Mouse (Mus musculus) limb, embryonic 14.5 days (tissue): ENCODE data around the gene Mfsd5. TPM values are rescaled to one million over a fixed set of nuclear protein-coding genes. Genes with fewer than 3 reads are reported as not detected.

Experiments used
- ATAC-seq: fragments of 200-750 bp; cut with Nextera tagmentation; 2 replicates; pipeline ENCODE4 v1.8.0; 2017; ENCODE audit warnings: low read depth, moderate number of reproducible peaks, moderate TSS enrichment; ENCODE audit not compliant: low FRiP score
- DNase-seq: peaks from one replicate; pipeline ENCODE4 v3.0.0-alpha.2; 2015; ENCODE audit warnings: low spot score
- H3K27ac ChIP-seq: fragments of 300-500 bp; sonication (generic); replicated peaks from 2 replicates; pipeline ENCODE4 v1.5.1; 2014; ENCODE audit warnings: low read depth, mild to moderate bottlenecking, low read length, moderate library complexity, mixed read lengths
- H3K27me3 ChIP-seq: fragments of 300-500 bp; sonication (generic); 2 replicates; pipeline ENCODE4 v1.6.1; 2014; ENCODE audit warnings: low read length, mixed read lengths; ENCODE audit not compliant: control insufficient read depth, insufficient read depth
- H3K36me3 ChIP-seq: fragments of 300-500 bp; sonication (generic); 2 replicates; pipeline ENCODE4 v1.6.1; 2014; ENCODE audit warnings: mild to moderate bottlenecking, low read length, moderate library complexity, mixed read lengths; ENCODE audit not compliant: control insufficient read depth, insufficient read depth
- H3K4me1 ChIP-seq: fragments of 300-500 bp; sonication (generic); 2 replicates; pipeline ENCODE4 v1.6.1; 2014; ENCODE audit warnings: antibody characterized with exemption, low read length, mixed read lengths; ENCODE audit not compliant: control insufficient read depth, insufficient read depth
- H3K4me2 ChIP-seq: fragments of 300-500 bp; sonication (generic); replicated peaks from 2 replicates; pipeline ENCODE4 v1.6.1; 2014; ENCODE audit warnings: low read depth, mild to moderate bottlenecking, low read length, moderate library complexity; ENCODE audit not compliant: severe bottlenecking
- H3K4me3 ChIP-seq: fragments of 300-500 bp; sonication (generic); replicated peaks from 2 replicates; pipeline ENCODE4 v1.5.1; 2014; ENCODE audit warnings: low read length
- H3K9ac ChIP-seq: fragments of 300-500 bp; sonication (generic); 2 replicates; pipeline ENCODE4 v1.6.1; 2014; ENCODE audit warnings: mild to moderate bottlenecking, low read depth, low read length, moderate library complexity; ENCODE audit not compliant: severe bottlenecking
- H3K9me3 ChIP-seq: fragments of 300-500 bp; sonication (generic); 2 replicates; pipeline ENCODE4 v1.6.1; 2016; ENCODE audit warnings: low read length; ENCODE audit not compliant: control insufficient read depth
- POLR2A ChIP-seq: fragments of 200-500 bp; IDR thresholded peaks from 2 replicates; pipeline ENCODE4 v1.8.0; 2012; ENCODE audit warnings: inconsistent platforms, mild to moderate bottlenecking, moderate library complexity, borderline replicate concordance; ENCODE audit not compliant: insufficient read depth, insufficient read length; ENCODE audit errors: extremely low read depth
- whole genome bisulfite sequencing: fragments of 180-500 bp; shearing (Covaris S2); extraction: QIAGEN DNeasy Blood & Tissue Kit; methylation state at CpG from one replicate; pipeline ENCODE4 v1.1.7; 2014; 5-methylcytosine and 5-hydroxymethylcytosine counted together
- polyA plus RNA-seq, 2 experiments: library from polyadenylated mRNA; depleted of rRNA in 1 of 2; stranded (reverse) in 1 of 2; unstranded in 1 of 2; fragments of >200 nt; fragmentation: Nextera tagmentation in 1 of 2; extraction: Ambion mirVana in 1 of 2; gene quantifications; 2 replicates each; pipeline versions ENCODE4 v1.2.1 to v1.2.3; 2012 to 2014

Gene Mfsd5
- polyA plus RNA-seq, 2 experiments, result 55.6 to 82.1 TPM

GRCm38 (mm10) chr15:102245891-102246741 lies 33.1 kb upstream of the Mfsd5 start:
- peak overlapping the region; percentile 94 for H3K4me2 ChIP-seq
- peak overlapping the region; percentile 95 for H3K27ac ChIP-seq
- peaks cover 35% of the 10 kb centered on the region for H3K36me3 ChIP-seq
- H3K4me1 ChIP-seq, result peaks cover 64% of the 10 kb centered on the region
- 3% methylated on average over 42 of the region's 44 CpGs for WGBS
- TF ChIP-seq POLR2A, result peak; percentile 34; the same call in 1 of the 2 replicates
- DNase-seq, result peak; percentile 87
- no peaks in the 10 kb centered on the region for H3K27me3 ChIP-seq
- ATAC-seq, result peak; percentile 54
- peak overlapping the region; percentile 60 for H3K4me3 ChIP-seq
- peak overlapping the region; percentile 75 for H3K9ac ChIP-seq
- no peaks in the 10 kb centered on the region for H3K9me3 ChIP-seq

- Histone ChIP-seq H3K36me3 (peaks cover 35% of the 10 kb centered on the region), H3K4me2 (peak overlapping the region; percentile 94), H3K9me3 (no peaks in the 10 kb centered on the region), H3K4me1 (peaks cover 72% of the 10 kb centered on the region), H3K27me3 (no peaks in the 10 kb centered on the region), H3K9ac (peak overlapping the region; percentile 75), H3K4me3 (peak overlapping the region; percentile 60), H3K27ac (peak overlapping the region; percentile 95)
- under 1% methylated on average over 31 of the region's 35 CpGs for WGBS
- no peak for TF ChIP-seq POLR2A
- peak; percentile 76 for ATAC-seq
- DNase-seq, result peak; percentile 97
Observed at GRCm38 (mm10) chr15:102246866-102247251, 32.4 kb upstream of the Mfsd5 start.

GRCm38 (mm10) chr15:102247252-102248130 lies 31.8 kb upstream of the Mfsd5 start:
- peak overlapping the region; percentile 75 for H3K9ac ChIP-seq
- no peaks in the 10 kb centered on the region for H3K9me3 ChIP-seq
- H3K4me1 ChIP-seq, result peaks cover 73% of the 10 kb centered on the region
- WGBS, result 2% methylated on average over 42 of the region's 65 CpGs
- DNase-seq, result peak; percentile 76
- H3K27ac ChIP-seq, result peak overlapping the region; percentile 95
- peaks cover 35% of the 10 kb centered on the region for H3K36me3 ChIP-seq
- no peak for TF ChIP-seq POLR2A
- no peaks in the 10 kb centered on the region for H3K27me3 ChIP-seq
- H3K4me3 ChIP-seq, result peak overlapping the region; percentile 60
- ATAC-seq, result peak; percentile 56
- peak overlapping the region; percentile 94 for H3K4me2 ChIP-seq

- H3K27ac ChIP-seq, result peak overlapping the region; percentile 95
- H3K36me3 ChIP-seq, result peaks cover 35% of the 10 kb centered on the region
- H3K4me1 ChIP-seq, result peaks cover 70% of the 10 kb centered on the region
- peak overlapping the region; percentile 94 for H3K4me2 ChIP-seq
- no peaks in the 10 kb centered on the region for H3K27me3 ChIP-seq
- peak overlapping the region; percentile 75 for H3K9ac ChIP-seq
- peak overlapping the region; percentile 60 for H3K4me3 ChIP-seq
- TF ChIP-seq POLR2A, result no peak
- H3K9me3 ChIP-seq, result no peaks in the 10 kb centered on the region
- DNase-seq, result peak; percentile 61
- 2% methylated on average over 8 of the region's 8 CpGs for WGBS
- ATAC-seq, result no peak
Observed at GRCm38 (mm10) chr15:102248131-102248811, 31.0 kb upstream of the Mfsd5 start.

- 0 out of 2 replicates have a peak, but pooled peaks have one; percentile 0 for ATAC-seq
- no peak for TF ChIP-seq POLR2A
- WGBS, result 0% methylated on average over 1 of the region's 3 CpGs
Observed at GRCm38 (mm10) chr15:102248812-102249191, 30.5 kb upstream of the Mfsd5 start.

More at GRCm38 (mm10) chr15:102248812-102249191, 30.5 kb upstream of the Mfsd5 start:
- H3K4me3 ChIP-seq, result peak overlapping the region; percentile 60
- peak overlapping the region; percentile 95 for H3K27ac ChIP-seq
- peak; percentile 63 for DNase-seq
- peaks cover 66% of the 10 kb centered on the region for H3K4me1 ChIP-seq
- H3K9me3 ChIP-seq, result no peaks in the 10 kb centered on the region
- peak overlapping the region; percentile 94 for H3K4me2 ChIP-seq
- no peaks in the 10 kb centered on the region for H3K27me3 ChIP-seq
- H3K9ac ChIP-seq, result peak overlapping the region; percentile 18; the same call in 1 of the 2 replicates
- H3K36me3 ChIP-seq, result peaks cover 35% of the 10 kb centered on the region
